Mouse (Mus musculus) kidney, postnatal 0 days (tissue): ENCODE data around the gene Hdac4. TPM values are rescaled to one million over a fixed set of nuclear protein-coding genes. Genes with fewer than 3 reads are reported as not detected.

Experiments used
- ATAC-seq: fragments of 200-750 bp; cut with Nextera tagmentation; replicated peaks from 2 replicates; pipeline ENCODE4 v1.8.0; 2017; ENCODE audit warnings: low read depth, moderate number of reproducible peaks, moderate TSS enrichment, moderate library complexity; ENCODE audit not compliant: low FRiP score
- DNase-seq: peaks from one replicate; pipeline ENCODE4 v3.0.0-alpha.2; 2016; ENCODE audit warnings: low spot score
- H3K27ac ChIP-seq: fragments of 300-500 bp; sonication (generic); 2 replicates; pipeline ENCODE4 v1.5.1; 2014; ENCODE audit warnings: mild to moderate bottlenecking
- H3K27me3 ChIP-seq: fragments of 300-500 bp; sonication (generic); 2 replicates; pipeline ENCODE4 v1.6.1; 2014; ENCODE audit warnings: low read length, mixed read lengths; ENCODE audit not compliant: insufficient read depth
- H3K36me3 ChIP-seq: fragments of 300-500 bp; sonication (generic); 2 replicates; pipeline ENCODE4 v1.6.1; 2014; ENCODE audit warnings: low read length, mixed read lengths; ENCODE audit not compliant: insufficient read depth
- H3K4me1 ChIP-seq: fragments of 300-500 bp; sonication (generic); replicated peaks from 2 replicates; pipeline ENCODE4 v1.6.1; 2014; ENCODE audit warnings: antibody characterized with exemption, low read length, mixed read lengths; ENCODE audit not compliant: insufficient read depth
- H3K4me2 ChIP-seq: fragments of 300-500 bp; sonication (generic); 2 replicates; pipeline ENCODE4 v1.6.1; 2014; ENCODE audit warnings: mild to moderate bottlenecking, low read length, moderate library complexity, mixed read lengths
- H3K4me3 ChIP-seq: fragments of 300-500 bp; sonication (generic); replicated peaks from 2 replicates; pipeline ENCODE4 v1.5.1; 2014; ENCODE audit warnings: low read depth, low read length
- H3K9ac ChIP-seq: fragments of 300-500 bp; sonication (generic); 2 replicates; pipeline ENCODE4 v1.6.1; 2014; ENCODE audit warnings: low read depth, low read length
- H3K9me3 ChIP-seq: fragments of 300-500 bp; sonication (generic); replicated peaks from 2 replicates; pipeline ENCODE4 v1.6.1; 2016; ENCODE audit warnings: low read length, inconsistent platforms, mixed read lengths
- CTCF ChIP-seq: IDR thresholded peaks from 2 replicates; pipeline ENCODE4 v1.5.1; 2016; ENCODE audit warnings: antibody characterized with exemption, low read depth, mild to moderate bottlenecking, moderate library complexity
- WGBS: fragments of 180-500 bp; shearing (Covaris S2); extraction: QIAGEN DNeasy Blood & Tissue Kit; methylation state at CpG from one replicate; pipeline ENCODE4 v1.1.7; 2014; 5-methylcytosine and 5-hydroxymethylcytosine counted together
- polyA plus RNA-seq: library from polyadenylated mRNA; unstranded; fragments of >200 nt; fragmentation: Nextera tagmentation; extraction: Ambion mirVana; gene quantifications from 2 replicates; pipeline ENCODE4 v1.2.1, GENCODE M21; 2015

Gene Hdac4
- polyA plus RNA-seq, 1 experiment from 2014 or later, result 13.9 TPM

DNA sequence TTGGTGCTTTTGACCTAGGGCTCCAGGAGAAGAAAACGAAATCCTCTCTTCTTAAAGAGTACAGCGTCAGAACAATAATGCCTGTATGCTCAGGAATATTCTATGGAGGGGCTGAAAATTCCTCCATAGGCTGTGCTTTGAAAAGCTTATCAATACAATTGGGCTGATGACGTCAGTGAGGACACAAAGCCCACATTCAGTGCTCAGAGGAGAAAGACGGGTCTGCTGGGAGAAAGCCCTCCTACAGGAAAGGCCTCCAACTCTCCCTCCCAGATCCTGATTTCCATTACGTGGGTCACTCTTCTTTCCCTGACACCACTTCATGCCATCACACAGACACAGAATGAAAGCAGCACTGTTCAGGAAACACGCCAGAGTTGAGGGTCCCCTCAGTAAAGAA, 159.7 kb downstream of the Hdac4 start:
- no peaks in the 10 kb centered on the region for H3K9me3 ChIP-seq
- no peak for ATAC-seq
- no peak overlapping the region for H3K4me3 ChIP-seq
- no peak for DNase-seq
- H3K36me3 ChIP-seq, result no peaks in the 10 kb centered on the region
- H3K9ac ChIP-seq, result no peak overlapping the region
- no peak for TF ChIP-seq CTCF
- no peaks in the 10 kb centered on the region for H3K4me1 ChIP-seq
- no peaks in the 10 kb centered on the region for H3K27me3 ChIP-seq
- no peak overlapping the region for H3K27ac ChIP-seq
- no peak overlapping the region for H3K4me2 ChIP-seq
- WGBS, result 65% methylated on average over 6 of the region's 6 CpGs

GRCm38 (mm10) chr1:92034247-92034646, 161.3 kb downstream of the Hdac4 start:
- Histone ChIP-seq H3K4me2 (no peak overlapping the region), H3K36me3 (no peaks in the 10 kb centered on the region), H3K27ac (no peak overlapping the region), H3K9me3 (no peaks in the 10 kb centered on the region), H3K27me3 (no peaks in the 10 kb centered on the region), H3K4me1 (no peaks in the 10 kb centered on the region), H3K4me3 (no peak overlapping the region), H3K9ac (no peak overlapping the region)
- no peak for ATAC-seq
- 90% methylated on average over 3 of the region's 3 CpGs for WGBS
- DNase-seq, result no peak
- TF ChIP-seq CTCF, result no peak

- TF ChIP-seq CTCF, result no peak
- no peaks in the 10 kb centered on the region for H3K36me3 ChIP-seq
- H3K27me3 ChIP-seq, result no peaks in the 10 kb centered on the region
- whole genome bisulfite sequencing, result 94% methylated on average over 7 of the region's 7 CpGs
- ATAC-seq (no peak), DNase-seq (no peak)
- H3K9me3 ChIP-seq, result no peaks in the 10 kb centered on the region
- H3K4me2 ChIP-seq, result no peak overlapping the region
- H3K4me1 ChIP-seq, result no peaks in the 10 kb centered on the region
- no peak overlapping the region for H3K4me3 ChIP-seq
- H3K27ac ChIP-seq, result no peak overlapping the region
- no peak overlapping the region for H3K9ac ChIP-seq
Observed at GRCm38 (mm10) chr1:92033463-92033862, 162.0 kb downstream of the Hdac4 start.

DNA sequence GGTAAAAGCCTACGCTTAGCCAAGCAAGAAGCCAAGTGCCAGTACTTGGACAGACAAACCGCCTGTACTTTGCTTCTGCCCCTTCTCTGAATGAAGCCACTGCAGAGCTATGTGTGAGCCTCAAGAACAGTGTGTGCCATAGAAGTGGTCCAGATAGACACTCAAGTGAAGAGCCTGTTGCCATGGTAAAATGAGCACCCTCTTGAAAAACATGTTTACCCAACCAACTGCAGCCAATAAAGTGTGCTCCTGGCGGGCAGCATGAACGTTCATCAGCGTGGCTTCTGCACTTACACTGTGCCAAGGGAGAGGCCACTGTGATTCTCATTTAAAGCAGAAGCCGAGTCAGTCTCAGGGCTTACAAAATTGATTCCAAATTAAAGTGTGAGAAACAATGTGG, 165.0 kb downstream of the Hdac4 start:
- Histone ChIP-seq H3K27me3 (no peaks in the 10 kb centered on the region), H3K27ac (no peak overlapping the region), H3K4me1 (no peaks in the 10 kb centered on the region), H3K9me3 (no peaks in the 10 kb centered on the region), H3K4me2 (no peak overlapping the region), H3K36me3 (no peaks in the 10 kb centered on the region; the same call in 1 of the 2 replicates), H3K9ac (no peak overlapping the region), H3K4me3 (no peak overlapping the region)
- ATAC-seq (no peak), DNase-seq (no peak)
- TF ChIP-seq CTCF, result no peak
- 79% methylated on average over 6 of the region's 6 CpGs for WGBS

GRCm38 (mm10) chr1:92028158-92028557, 167.3 kb downstream of the Hdac4 start:
- DNase-seq (no peak), ATAC-seq (no peak)
- H3K4me1 ChIP-seq, result no peaks in the 10 kb centered on the region
- H3K27ac ChIP-seq, result no peak overlapping the region
- H3K36me3 ChIP-seq, result no peaks in the 10 kb centered on the region; the same call in 1 of the 2 replicates
- no peak overlapping the region for H3K4me3 ChIP-seq
- no peak overlapping the region for H3K4me2 ChIP-seq
- 96% methylated on average over 2 of the region's 2 CpGs for WGBS
- H3K9ac ChIP-seq, result no peak overlapping the region
- no peak for TF ChIP-seq CTCF
- H3K27me3 ChIP-seq, result no peaks in the 10 kb centered on the region
- H3K9me3 ChIP-seq, result no peaks in the 10 kb centered on the region

DNA sequence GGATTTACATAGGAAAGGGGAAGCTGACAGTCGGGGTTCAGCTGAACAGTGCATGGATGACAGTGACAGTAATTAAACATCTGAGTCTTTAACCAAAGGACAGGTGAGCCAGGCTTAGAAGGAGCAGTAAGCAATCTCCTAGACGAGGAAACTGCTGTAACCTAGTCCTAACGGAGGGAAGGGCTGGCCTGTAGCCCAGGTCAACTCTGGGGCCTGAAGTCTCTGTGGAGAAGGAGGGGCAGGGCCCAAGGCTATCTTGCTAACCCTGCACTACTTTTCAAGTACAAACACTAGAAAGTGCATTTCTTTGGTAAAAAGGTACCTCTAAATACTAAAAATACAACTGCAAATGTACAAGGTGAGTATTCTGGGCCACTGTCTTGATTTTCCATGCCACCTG, 169.1 kb downstream of the Hdac4 start:
- TF ChIP-seq CTCF, result no peak
- Histone ChIP-seq H3K9ac (no peak overlapping the region), H3K27me3 (no peaks in the 10 kb centered on the region), H3K4me2 (no peak overlapping the region), H3K36me3 (no peaks in the 10 kb centered on the region; the same call in 1 of the 2 replicates), H3K27ac (no peak overlapping the region), H3K4me1 (no peaks in the 10 kb centered on the region), H3K4me3 (no peak overlapping the region), H3K9me3 (no peaks in the 10 kb centered on the region)
- DNase-seq (no peak), ATAC-seq (no peak)
- WGBS, result 82% methylated on average over 3 of the region's 3 CpGs

DNA sequence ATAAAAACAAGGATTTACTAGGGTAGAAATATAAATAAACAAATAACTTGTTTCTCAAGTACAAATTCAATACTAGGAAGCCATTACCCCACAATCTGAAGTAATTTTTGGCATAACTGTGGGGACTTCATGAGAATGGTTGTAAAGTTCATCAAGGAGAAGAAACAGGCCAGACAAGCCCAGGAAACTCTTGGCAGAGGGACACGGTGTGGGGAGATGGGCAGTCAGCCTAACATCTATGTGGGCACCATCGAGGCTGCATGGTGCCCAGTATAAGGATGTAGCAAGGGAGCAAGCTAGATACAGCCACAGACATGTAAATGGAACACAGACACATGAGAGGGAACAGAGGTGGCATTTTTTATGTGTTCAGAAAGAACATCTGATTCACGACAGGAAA, 171.6 kb downstream of the Hdac4 start:
- no peaks in the 10 kb centered on the region for H3K9me3 ChIP-seq
- 0 out of 2 replicates have a peak, but pooled peaks cover 3% of the 10 kb centered on the region for H3K4me1 ChIP-seq
- ATAC-seq, result no peak
- H3K27me3 ChIP-seq, result no peaks in the 10 kb centered on the region
- H3K4me2 ChIP-seq, result no peak overlapping the region
- WGBS, result 79% methylated on average over 3 of the region's 3 CpGs
- H3K4me3 ChIP-seq, result no peak overlapping the region
- DNase-seq, result no peak
- H3K36me3 ChIP-seq, result no peaks in the 10 kb centered on the region; the same call in 1 of the 2 replicates
- no peak overlapping the region for H3K9ac ChIP-seq
- H3K27ac ChIP-seq, result no peak overlapping the region
- no peak for TF ChIP-seq CTCF
